Mouse (Mus musculus) neural tube, embryonic 15.5 days (tissue): ENCODE data around the gene Tet1. TPM values are rescaled to one million over a fixed set of nuclear protein-coding genes. Genes with fewer than 3 reads are reported as not detected.
"Not testable (repeated sequence)": the region's sequence is repeated elsewhere in the genome, so short reads cannot be mapped to it uniquely, and the experiment has no call there.

Source experiments
- ATAC-seq: fragments of 200-750 bp; cut with Nextera tagmentation; 2 replicates; pipeline ENCODE4 v1.8.0; 2017; ENCODE audit warnings: mild to moderate bottlenecking, moderate TSS enrichment, moderate library complexity; ENCODE audit not compliant: low FRiP score
- H3K27ac ChIP-seq: fragments of 300-500 bp; sonication (generic); replicated peaks from 2 replicates; pipeline ENCODE4 v1.5.1; 2015; ENCODE audit warnings: mild to moderate bottlenecking, inconsistent platforms
- H3K27me3 ChIP-seq: fragments of 300-500 bp; sonication (generic); replicated peaks from 2 replicates; pipeline ENCODE4 v1.6.1; 2015; ENCODE audit warnings: inconsistent platforms
- H3K36me3 ChIP-seq: fragments of 300-500 bp; sonication (generic); 2 replicates; pipeline ENCODE4 v1.6.1; 2015; ENCODE audit warnings: inconsistent platforms
- H3K4me1 ChIP-seq: fragments of 300-500 bp; sonication (generic); 2 replicates; pipeline ENCODE4 v1.6.1; 2015; ENCODE audit warnings: inconsistent platforms
- H3K4me2 ChIP-seq: fragments of 300-500 bp; sonication (generic); 2 replicates; pipeline ENCODE4 v1.6.1; 2015; ENCODE audit warnings: inconsistent platforms, mild to moderate bottlenecking, moderate library complexity
- H3K4me3 ChIP-seq: fragments of 300-500 bp; sonication (generic); replicated peaks from 2 replicates; pipeline ENCODE4 v1.5.1; 2015; ENCODE audit warnings: mild to moderate bottlenecking, inconsistent platforms
- H3K9ac ChIP-seq: fragments of 300-500 bp; sonication (generic); replicated peaks from 2 replicates; pipeline ENCODE4 v1.6.1; 2015; ENCODE audit warnings: mild to moderate bottlenecking, inconsistent platforms
- H3K9me3 ChIP-seq: fragments of 300-500 bp; sonication (generic); replicated peaks from 2 replicates; pipeline ENCODE4 v1.6.1; 2016; ENCODE audit warnings: inconsistent platforms
- WGBS: fragments of 180-500 bp; shearing (Covaris S2); methylation state at CpG from one replicate; pipeline ENCODE4 v1.1.7; 2015; ENCODE audit warnings: mixed read lengths; 5-methylcytosine and 5-hydroxymethylcytosine counted together
- polyA plus RNA-seq: library from polyadenylated mRNA; unstranded; fragments of >200 nt; fragmentation: Nextera tagmentation; extraction: Ambion mirVana; gene quantifications from 2 replicates; pipeline ENCODE4 v1.2.1, GENCODE M21; 2015

Gene Tet1
- 36.8 and 37.8 TPM in 2 replicates for polyA plus RNA-seq

DNA sequence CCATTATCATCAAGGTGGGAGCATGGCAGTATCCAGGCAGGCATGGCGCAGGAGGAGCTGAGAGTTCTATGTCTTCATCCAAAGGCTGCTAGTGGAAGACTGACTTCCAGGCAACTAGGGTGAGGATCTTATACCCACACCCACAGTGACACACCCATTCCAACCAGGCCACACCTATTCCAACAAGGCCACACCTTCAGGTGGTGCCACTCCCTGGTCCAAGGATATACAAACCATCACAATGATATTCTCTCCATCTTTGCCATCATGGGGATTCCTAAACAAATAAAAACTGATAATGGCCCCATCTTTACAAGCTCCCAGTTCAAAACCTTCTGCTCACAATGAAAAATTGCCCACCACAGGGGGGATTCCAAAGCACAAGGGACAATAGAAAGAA lies at the start of gene Tet1:
Gene Tet1, minus strand, starts transcription at position 101 of the 400 bp plus-strand sequence.
- no CpG with 5 or more reads among the region's 1 CpGs for WGBS
- not testable (repeated sequence) for H3K9me3 ChIP-seq, H3K4me3 ChIP-seq, H3K27ac ChIP-seq, H3K27me3 ChIP-seq, H3K4me1 ChIP-seq, H3K9ac ChIP-seq, H3K36me3 ChIP-seq, H3K4me2 ChIP-seq, ATAC-seq

DNA sequence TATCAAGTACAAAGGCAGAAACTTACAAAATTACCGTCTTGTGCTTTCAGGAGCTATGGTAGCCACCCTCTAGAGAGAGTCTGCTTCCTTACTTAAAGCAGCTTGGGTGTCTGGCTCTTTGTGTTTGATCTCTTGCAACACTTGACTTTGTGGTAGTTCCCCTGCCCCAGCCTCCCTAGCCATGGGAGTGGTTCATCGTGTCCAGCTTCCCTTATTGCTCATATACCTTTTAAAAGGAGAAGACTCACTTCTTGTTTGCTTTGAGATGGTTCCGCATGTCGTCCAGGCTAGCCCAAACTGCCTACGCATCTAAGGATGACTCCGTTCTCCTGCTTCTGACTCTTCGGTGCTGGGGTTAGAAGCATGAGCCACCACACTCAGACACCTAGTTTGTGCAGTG lies 39.8 kb upstream of the Tet1 start:
- ATAC-seq, result no peak
- Histone ChIP-seq H3K36me3 (peaks cover 14% of the 10 kb centered on the region), H3K9me3 (no peaks in the 10 kb centered on the region), H3K27ac (no peak overlapping the region), H3K27me3 (no peaks in the 10 kb centered on the region), H3K4me3 (no peak overlapping the region), H3K4me2 (no peak overlapping the region), H3K4me1 (0 out of 2 replicates have a peak, but pooled peaks cover 4% of the 10 kb centered on the region), H3K9ac (no peak overlapping the region)
- WGBS, result 97% methylated on average over 7 of the region's 7 CpGs

DNA sequence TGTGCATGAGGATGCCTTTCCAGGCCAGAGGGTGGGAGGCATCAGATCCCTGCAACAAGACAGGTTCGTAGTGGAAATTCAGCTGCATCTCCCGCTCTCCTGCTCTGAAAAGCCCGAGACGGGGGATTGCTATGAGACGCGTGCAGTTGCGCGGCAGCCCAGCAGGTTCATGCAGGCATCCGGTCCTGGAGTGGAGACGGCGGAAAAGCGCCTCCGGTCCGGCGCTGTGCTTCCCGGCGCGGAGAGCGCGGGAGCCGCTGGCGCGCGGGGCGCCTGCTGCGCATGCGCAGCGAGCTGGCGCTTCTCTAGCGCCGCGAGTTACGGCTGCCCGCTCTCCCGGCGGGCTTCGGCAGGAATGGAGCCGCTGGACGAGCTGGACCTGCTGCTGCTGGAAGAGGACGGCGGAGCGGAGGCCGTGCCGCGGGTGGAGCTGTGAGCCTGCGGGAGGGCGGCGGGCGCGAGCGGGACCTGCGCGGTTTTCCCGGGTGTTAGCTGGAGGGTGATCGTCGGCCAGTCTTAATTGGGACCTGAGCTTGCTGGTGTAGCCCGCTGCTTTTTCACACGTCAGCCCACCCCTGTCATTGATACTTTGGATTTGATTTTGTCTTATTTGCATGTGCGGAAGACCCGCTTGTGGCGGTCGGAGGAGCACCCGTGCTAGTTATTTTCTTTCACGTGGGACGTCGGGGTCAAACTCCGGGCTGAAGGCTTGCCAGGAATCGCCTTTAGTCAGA lies 38.1 kb upstream of the Tet1 start, which contains the start of gene Dna2:
Gene Dna2, plus strand, starts transcription at position 289 of the 734 bp plus-strand sequence.
- H3K27ac ChIP-seq, result peak within 1 kb of the TSS; percentile 87
- peak within 1 kb of the TSS; percentile 74 for H3K9ac ChIP-seq
- no peaks in the 10 kb centered on the region for H3K27me3 ChIP-seq
- H3K4me1 ChIP-seq, result 0 out of 2 replicates have a peak, but pooled peaks cover 4% of the 10 kb centered on the region
- H3K9me3 ChIP-seq, result no peaks in the 10 kb centered on the region
- under 1% methylated on average over 67 of the region's 68 CpGs for WGBS
- peaks cover 26% of the 10 kb centered on the region for H3K36me3 ChIP-seq
- peak within 1 kb of the TSS; percentile 77 for H3K4me2 ChIP-seq
- ATAC-seq, result peak; percentile 94
- H3K4me3 ChIP-seq, result peak within 1 kb of the TSS; percentile 78

DNA sequence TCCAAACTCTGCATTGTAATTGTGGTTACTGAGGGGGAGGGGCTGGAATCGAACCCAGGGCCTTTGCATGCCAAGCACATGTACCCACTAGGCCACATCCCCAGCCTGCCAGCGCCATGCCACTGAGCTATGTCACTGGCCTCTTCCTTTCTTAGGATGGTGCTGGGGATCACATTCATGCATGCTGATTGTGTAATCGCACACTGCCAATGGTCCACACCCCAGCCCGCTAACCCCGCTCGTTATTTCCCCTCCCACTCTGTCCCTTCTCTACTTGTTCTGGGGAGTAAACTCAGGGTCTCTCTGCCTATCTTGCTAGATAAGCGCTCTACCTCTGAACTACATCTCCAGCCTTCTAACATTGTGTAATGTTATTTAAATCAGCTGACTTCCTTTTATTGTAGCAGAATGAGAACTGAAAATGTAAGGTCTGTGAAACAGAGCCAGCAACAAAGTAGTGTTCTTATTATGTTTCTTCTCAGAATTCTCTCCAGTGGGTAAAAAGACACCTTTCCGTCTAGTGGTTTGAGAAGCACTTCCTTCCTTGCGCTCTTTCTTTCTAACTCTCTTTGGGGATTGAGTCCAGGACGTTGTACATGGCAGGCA lies 36.3 kb upstream of the Tet1 start:
- H3K4me1 ChIP-seq, result 0 out of 2 replicates have a peak, but pooled peaks cover 4% of the 10 kb centered on the region
- no peaks in the 10 kb centered on the region for H3K9me3 ChIP-seq
- H3K4me2 ChIP-seq, result no peak overlapping the region
- no peak for ATAC-seq
- no peaks in the 10 kb centered on the region for H3K27me3 ChIP-seq
- no peak overlapping the region for H3K4me3 ChIP-seq
- peaks cover 30% of the 10 kb centered on the region for H3K36me3 ChIP-seq
- no peak overlapping the region for H3K9ac ChIP-seq
- WGBS, result 94% methylated on average over 10 of the region's 10 CpGs
- no peak overlapping the region for H3K27ac ChIP-seq

DNA sequence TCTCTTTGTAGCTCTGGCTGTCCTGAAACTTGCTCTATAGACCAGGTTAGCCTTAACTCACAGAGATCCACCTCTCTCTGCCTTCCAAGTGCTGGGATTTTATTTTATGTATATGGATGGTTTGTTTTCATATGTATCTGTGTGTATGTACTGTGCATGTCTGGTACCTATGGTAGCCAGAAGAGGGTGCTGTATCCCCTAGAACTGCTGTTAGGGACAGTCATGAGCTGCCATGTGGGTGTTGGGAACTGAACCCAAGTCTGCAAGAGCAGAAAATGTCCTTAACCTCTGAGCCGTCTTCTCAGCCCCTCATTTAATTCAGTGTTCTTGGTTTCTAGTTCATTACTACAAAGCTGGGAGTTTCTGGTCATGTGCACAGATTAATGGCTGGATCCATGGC lies 23.6 kb upstream of the Tet1 start:
- H3K27ac ChIP-seq, result no peak overlapping the region
- ATAC-seq, result no peak
- no peaks in the 10 kb centered on the region for H3K9me3 ChIP-seq
- 90% methylated on average over 1 of the region's 1 CpGs for WGBS
- no peaks in the 10 kb centered on the region for H3K4me1 ChIP-seq
- no peak overlapping the region for H3K4me3 ChIP-seq
- H3K27me3 ChIP-seq, result no peaks in the 10 kb centered on the region
- H3K4me2 ChIP-seq, result no peak overlapping the region
- no peak overlapping the region for H3K9ac ChIP-seq
- H3K36me3 ChIP-seq, result peaks cover 64% of the 10 kb centered on the region

DNA sequence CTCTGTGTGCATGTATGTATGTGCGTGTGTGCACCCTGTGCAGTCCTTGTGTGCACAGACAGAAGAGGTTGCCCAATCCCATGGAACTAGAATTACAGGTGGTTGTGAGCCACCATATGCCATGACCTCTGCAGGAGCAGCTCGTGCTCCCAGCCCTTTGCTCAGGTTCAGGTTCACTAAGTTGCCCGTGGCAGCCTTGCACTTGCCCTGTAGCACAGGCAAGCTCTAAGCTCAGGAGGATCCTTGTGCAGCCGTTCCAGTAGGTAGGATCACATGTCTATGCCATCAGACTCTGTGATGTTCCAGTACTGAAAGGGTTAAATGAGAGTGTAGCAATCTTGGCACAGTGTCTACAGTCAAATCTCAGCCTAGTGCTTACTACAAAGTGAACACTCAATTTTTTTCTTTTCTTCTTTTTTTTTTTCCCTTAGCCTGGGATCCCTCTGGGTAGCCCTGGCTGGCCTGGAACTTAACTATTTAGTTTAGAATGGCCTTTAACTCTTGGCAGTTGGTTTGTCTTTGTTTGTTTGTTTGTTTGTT lies 15.4 kb upstream of the Tet1 start:
- no peak overlapping the region for H3K4me3 ChIP-seq
- 91% methylated on average over 4 of the region's 4 CpGs for WGBS
- H3K9me3 ChIP-seq, result no peaks in the 10 kb centered on the region
- no peak for ATAC-seq
- H3K4me2 ChIP-seq, result no peak overlapping the region
- peaks cover 13% of the 10 kb centered on the region for H3K36me3 ChIP-seq
- H3K27ac ChIP-seq, result no peak overlapping the region
- H3K9ac ChIP-seq, result no peak overlapping the region
- H3K27me3 ChIP-seq, result no peaks in the 10 kb centered on the region
- peaks cover 24% of the 10 kb centered on the region for H3K4me1 ChIP-seq

DNA sequence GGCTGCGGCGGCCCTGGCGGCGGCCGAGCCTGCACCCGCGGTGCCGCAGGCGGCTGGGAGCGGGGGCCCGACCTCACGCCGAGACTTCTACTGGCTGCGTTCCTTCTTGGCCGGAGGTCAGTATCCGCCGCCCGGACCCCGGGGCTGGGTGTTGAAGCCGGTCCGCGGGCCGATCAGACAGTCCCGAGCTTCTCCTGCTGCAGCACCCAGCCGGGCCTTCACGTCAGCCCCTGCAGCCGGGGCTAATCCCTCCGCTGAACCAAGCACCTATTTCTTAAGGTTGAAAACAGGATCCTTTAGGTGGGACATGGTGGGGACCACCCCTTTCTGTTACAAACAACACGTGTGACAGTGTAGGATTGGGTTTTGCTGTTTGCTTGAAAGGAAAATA lies 12.0 kb upstream of the Tet1 start:
- peak; percentile 74 for ATAC-seq
- no peaks in the 10 kb centered on the region for H3K36me3 ChIP-seq
- H3K27ac ChIP-seq, result peak overlapping the region; percentile 93
- no peaks in the 10 kb centered on the region for H3K9me3 ChIP-seq
- no peaks in the 10 kb centered on the region for H3K27me3 ChIP-seq
- WGBS, result under 1% methylated on average over 29 of the region's 29 CpGs
- H3K9ac ChIP-seq, result peak overlapping the region; percentile 93
- peak overlapping the region; percentile 92 for H3K4me2 ChIP-seq
- H3K4me1 ChIP-seq, result peaks cover 24% of the 10 kb centered on the region
- H3K4me3 ChIP-seq, result peak overlapping the region; percentile 99

DNA sequence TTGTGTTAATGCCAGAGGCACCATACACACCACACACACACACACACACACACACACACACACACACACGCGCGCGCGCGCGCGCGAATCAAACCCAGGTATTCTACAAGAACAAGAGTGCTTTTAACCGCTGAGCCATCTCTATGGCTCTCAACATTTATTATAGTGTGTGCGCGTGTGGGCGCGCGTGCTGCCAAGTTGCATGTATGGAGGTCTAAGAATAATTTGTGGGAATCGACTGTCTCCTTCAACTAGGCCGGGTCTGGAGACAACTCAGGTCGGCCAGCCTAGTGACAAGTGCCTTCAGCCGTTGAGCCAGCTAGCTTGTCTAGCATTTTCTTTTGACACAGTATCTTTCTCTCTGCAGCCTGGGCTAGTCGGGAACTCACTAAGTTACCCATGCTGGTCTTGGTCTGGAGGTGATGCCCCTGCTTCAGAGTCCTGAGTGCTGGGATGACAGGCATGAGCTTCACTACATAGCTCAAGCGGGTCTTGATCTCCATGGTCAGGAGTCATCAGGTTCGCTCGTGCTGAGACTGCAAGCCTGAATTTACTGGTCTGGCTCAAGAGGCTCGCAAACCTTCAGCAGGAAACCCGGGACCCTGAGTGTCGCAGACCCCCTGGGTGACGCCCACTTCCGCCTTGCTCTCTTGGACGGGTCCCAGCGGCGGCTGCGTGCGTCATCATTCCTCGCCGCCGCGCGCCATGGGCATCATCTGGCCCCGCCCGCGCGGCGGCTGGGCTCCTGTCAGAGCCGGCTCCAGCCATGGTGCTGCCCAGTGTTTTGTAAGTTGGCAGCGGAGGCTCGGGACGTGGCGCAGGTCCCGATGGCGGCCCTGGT lies 11.3 kb upstream of the Tet1 start, which contains the start of gene Slc25a16:
Gene Slc25a16, plus strand, starts transcription at position 709 of the 841 bp plus-strand sequence.
- Histone ChIP-seq H3K27ac (peak within 1 kb of the TSS; percentile 93), H3K4me2 (peak within 1 kb of the TSS; percentile 92), H3K4me3 (peak within 1 kb of the TSS; percentile 99), H3K27me3 (no peaks in the 10 kb centered on the region), H3K4me1 (peaks cover 24% of the 10 kb centered on the region), H3K9me3 (no peaks in the 10 kb centered on the region), H3K36me3 (no peaks in the 10 kb centered on the region), H3K9ac (peak within 1 kb of the TSS; percentile 93)
- ATAC-seq, result peak; percentile 98
- WGBS, result 7% methylated on average over 50 of the region's 50 CpGs

DNA sequence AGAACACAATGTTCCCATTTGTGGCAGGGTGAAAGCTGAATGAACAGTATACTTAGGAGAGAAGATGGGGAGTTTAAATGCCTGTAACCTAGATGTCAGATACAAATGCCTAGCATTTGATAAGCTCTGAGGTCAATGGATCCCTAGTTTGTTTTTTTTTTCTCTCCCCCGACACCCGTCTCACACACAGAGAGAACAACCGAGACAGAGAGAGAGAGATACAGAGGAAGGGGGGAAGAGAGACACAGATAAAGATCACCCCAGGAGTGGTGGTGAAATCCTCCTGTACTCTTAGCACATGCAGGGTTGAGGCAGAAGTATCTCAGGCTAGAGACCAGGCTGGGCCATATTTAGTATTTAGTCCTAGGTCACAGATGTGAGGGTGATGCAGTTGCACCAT lies 10.2 kb upstream of the Tet1 start:
- no peaks in the 10 kb centered on the region for H3K36me3 ChIP-seq

DNA sequence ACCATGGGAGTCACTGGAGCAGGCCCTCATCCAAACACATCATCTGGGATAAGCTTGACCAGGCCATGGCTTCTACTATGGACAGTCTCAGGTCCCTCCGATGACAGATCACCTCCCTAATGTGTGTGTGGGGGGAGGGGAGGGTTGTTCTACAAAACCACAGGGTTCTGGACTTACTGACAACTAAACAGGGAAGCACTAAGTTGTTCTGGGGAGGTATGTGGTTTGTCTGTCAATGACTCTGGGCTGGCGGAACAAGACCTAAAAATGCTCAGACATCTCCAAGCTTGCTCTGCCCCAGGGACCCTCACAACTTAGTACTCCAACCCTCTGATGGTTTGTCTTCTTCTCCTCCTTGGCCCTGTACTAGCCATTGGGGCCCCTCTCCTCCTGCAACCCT lies 2.3 kb upstream of the Tet1 start:
- Histone ChIP-seq H3K36me3 (no peaks in the 10 kb centered on the region), H3K27ac (no peak overlapping the region), H3K9ac (no peak overlapping the region), H3K27me3 (no peaks in the 10 kb centered on the region), H3K4me3 (no peak overlapping the region), H3K9me3 (no peaks in the 10 kb centered on the region), H3K4me1 (no peaks in the 10 kb centered on the region), H3K4me2 (no peak overlapping the region)
- 93% methylated on average over 2 of the region's 2 CpGs for WGBS
- ATAC-seq, result no peak

More for the DNA sequence above, 10.2 kb upstream of the Tet1 start:
- Histone ChIP-seq H3K9ac (no peak overlapping the region), H3K4me1 (peaks cover 21% of the 10 kb centered on the region), H3K27me3 (no peaks in the 10 kb centered on the region), H3K9me3 (no peaks in the 10 kb centered on the region), H3K4me2 (no peak overlapping the region), H3K4me3 (no peak overlapping the region), H3K27ac (no peak overlapping the region)
- WGBS, result 81% methylated on average over 3 of the region's 3 CpGs
- ATAC-seq, result no peak

DNA sequence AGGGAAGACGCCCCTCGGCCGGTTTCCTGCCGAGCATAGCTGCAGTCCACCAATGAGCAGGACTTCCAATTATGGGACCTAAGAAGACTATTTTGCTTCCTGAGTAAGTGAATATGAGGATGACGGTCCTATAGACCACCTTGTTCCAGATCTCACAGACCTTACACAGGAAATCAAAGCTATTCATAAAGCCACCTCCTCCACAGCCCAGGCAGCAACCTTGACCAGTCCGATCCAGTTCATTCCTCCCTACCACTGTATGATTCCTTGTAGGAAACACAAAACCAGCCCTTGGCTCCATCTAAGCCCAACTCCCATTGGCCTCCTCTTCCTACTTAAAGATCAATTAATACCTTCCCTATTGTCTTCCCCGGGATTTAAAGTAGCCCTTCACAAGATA lies 2.5 kb downstream of the Tet1 start:
- Histone ChIP-seq H3K36me3 (no peaks in the 10 kb centered on the region), H3K4me1 (no peaks in the 10 kb centered on the region), H3K27ac (no peak overlapping the region), H3K4me3 (no peak overlapping the region), H3K4me2 (no peak overlapping the region), H3K27me3 (no peaks in the 10 kb centered on the region), H3K9ac (no peak overlapping the region), H3K9me3 (no peaks in the 10 kb centered on the region)
- WGBS, result 98% methylated on average over 7 of the region's 7 CpGs
- ATAC-seq, result no peak
